Mouse (Mus musculus) retina, embryonic 14.5 days (tissue): ENCODE data around the gene Atoh8.

Source experiments
- DNase-seq: peaks from one replicate; pipeline ENCODE4 v3.0.0-alpha.2; 2015; ENCODE audit warnings: low spot score

Gene Atoh8

GRCm38 (mm10) chr6:72235098-72235806, at the start of gene Atoh8:
Gene Atoh8 (minus strand): TSS chr6:72235577.
- peak; percentile 74 for DNase-seq

GRCm38 (mm10) chr6:72283914-72284313, 48.5 kb upstream of the Atoh8 start:
- peak; percentile 67 for DNase-seq

GRCm38 (mm10) chr6:72280410-72280998, 45.1 kb upstream of the Atoh8 start:
- no peak for DNase-seq

- DNase-seq: no peak
These were observed 44.1 kb upstream of the Atoh8 start for GRCm38 (mm10) chr6:72279505-72279904.

- no peak for DNase-seq
These were observed 43.5 kb upstream of the Atoh8 start for GRCm38 (mm10) chr6:72278835-72279234.

GRCm38 (mm10) chr6:72277508-72278166, 42.3 kb upstream of the Atoh8 start:
- DNase-seq: no peak

- no peak for DNase-seq
These were observed 41.6 kb upstream of the Atoh8 start for GRCm38 (mm10) chr6:72276972-72277441.

- no peak for DNase-seq
These were observed 40.8 kb upstream of the Atoh8 start for GRCm38 (mm10) chr6:72276141-72276540.

- DNase-seq: no peak
These were observed 40.1 kb upstream of the Atoh8 start for GRCm38 (mm10) chr6:72275527-72275926.

GRCm38 (mm10) chr6:72273153-72273552, 37.8 kb upstream of the Atoh8 start:
- no peak for DNase-seq

GRCm38 (mm10) chr6:72272161-72272696, 36.9 kb upstream of the Atoh8 start:
- no peak for DNase-seq

GRCm38 (mm10) chr6:72270952-72271519, 35.7 kb upstream of the Atoh8 start:
- DNase-seq: no peak

- no peak for DNase-seq
These were observed 34.9 kb upstream of the Atoh8 start for GRCm38 (mm10) chr6:72270258-72270657.

- peak; percentile 56 for DNase-seq
These were observed 32.9 kb upstream of the Atoh8 start for GRCm38 (mm10) chr6:72268149-72268847.

GRCm38 (mm10) chr6:72265664-72266063, 30.3 kb upstream of the Atoh8 start:
- DNase-seq: no peak

GRCm38 (mm10) chr6:72263679-72264265, 28.4 kb upstream of the Atoh8 start:
- no peak for DNase-seq

- DNase-seq: no peak
These were observed 26.4 kb upstream of the Atoh8 start for GRCm38 (mm10) chr6:72261683-72262320.

GRCm38 (mm10) chr6:72260981-72261682, 25.8 kb upstream of the Atoh8 start:
- DNase-seq: peak; percentile 98

GRCm38 (mm10) chr6:72259474-72259873, 24.1 kb upstream of the Atoh8 start:
- no peak for DNase-seq

GRCm38 (mm10) chr6:72255294-72255693, 19.9 kb upstream of the Atoh8 start:
- DNase-seq: no peak
